Mouse (Mus musculus) heart, adult 2 months (tissue): ENCODE measurements around the gene Katnal1.

ENCODE experiments used
- CTCF ChIP-seq: fragments of 200-600 bp; IDR thresholded peaks from 2 replicates; pipeline ENCODE4 v1.8.1; 2022; ENCODE audit warnings: antibody characterized with exemption, mild to moderate bottlenecking, moderate library complexity
- POLR2A ChIP-seq: fragments of 200-500 bp; IDR thresholded peaks from 2 replicates; pipeline ENCODE4 v1.6.1; 2011; ENCODE audit warnings: mild to moderate bottlenecking, low read depth, low read length, control low read depth; ENCODE audit not compliant: insufficient read depth

DNA sequence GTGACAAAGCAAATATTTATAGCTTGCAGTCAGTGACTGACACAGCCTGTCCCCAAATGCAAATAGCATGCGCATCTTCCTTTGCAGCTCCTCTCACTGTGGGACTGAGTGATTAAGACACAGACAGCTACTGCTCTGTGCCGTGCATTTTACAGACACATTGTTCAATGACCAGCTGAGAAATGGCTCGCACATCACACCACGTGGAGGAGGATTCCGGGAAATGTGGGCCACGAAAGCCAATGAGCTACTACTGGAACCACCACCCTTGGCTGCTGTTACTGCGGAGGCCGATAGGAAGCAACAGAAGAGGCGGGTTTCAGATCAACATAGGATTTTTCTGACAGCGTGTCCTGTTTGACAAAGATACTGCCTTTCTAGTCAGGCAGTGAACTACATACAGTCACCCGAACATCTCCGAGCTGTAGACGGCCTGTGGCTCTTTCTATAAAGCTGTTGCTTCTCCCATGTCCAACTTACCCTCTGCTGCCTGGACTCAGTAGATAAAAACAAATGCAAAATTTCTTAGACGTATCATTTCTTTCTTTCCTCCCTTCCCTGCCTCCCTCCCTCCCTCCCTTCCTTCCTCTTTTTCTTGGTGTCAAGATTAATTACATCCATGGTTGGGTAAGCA lies 31.9 kb downstream of the Katnal1 start:
- TF ChIP-seq POLR2A (no peak), CTCF (peak; percentile 26; the same call in 1 of the 2 replicates)
